In the genomic region with DNA sequence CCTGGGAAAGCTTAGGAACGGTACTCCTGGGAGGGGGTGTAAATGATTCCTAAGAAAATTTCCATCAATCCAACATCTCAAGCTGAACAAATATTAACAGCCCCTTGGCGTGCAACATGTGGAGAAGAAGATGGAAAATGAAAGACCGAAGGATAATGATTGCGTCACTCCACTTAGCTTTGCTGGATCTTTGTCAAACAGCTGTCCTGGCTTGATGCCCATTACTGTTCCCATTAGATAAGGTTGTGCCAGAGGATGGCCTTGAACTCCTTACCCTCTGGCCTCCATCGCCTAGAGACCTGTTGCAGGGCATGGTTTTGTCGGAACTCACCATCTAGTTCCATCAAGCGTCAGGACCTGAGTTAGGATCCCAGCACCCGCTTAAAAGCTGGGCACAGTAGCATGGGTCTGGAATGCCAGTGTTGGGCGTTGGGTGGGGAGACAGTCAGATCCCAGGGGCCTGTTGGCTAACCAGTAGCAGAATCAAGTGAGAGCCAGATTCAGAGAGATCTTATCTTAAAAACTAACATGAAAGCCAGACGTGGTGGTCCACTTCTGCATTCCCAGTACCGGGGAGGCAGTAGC, we compare ENCODE assay signal across 20 mouse cellular contexts. TPM values are rescaled to one million over a fixed set of nuclear protein-coding genes. Genes with fewer than 3 reads are reported as not detected.
DNase-seq lines count a peak whose midpoint lies in the region.
"Had no signal": no experiment of that assay in that cellular context is flagged by ENCODE, and none has a peak within 500 bp of the region (broad histone marks: within the 10 kb centered on the region; RNA-seq: fewer than 3 reads in every experiment).

No protein-coding gene starts in this region.

- DNase-seq in adrenal gland, adult 2 months: peak; percentile 36
- no peak for DNase-seq in adrenal gland, postnatal 4 days (ENCODE audit: low spot score in 2 of 2)
- peak; percentile 24 for DNase-seq in ovary, postnatal 36 days (ENCODE audit: low spot score)
- no peak for DNase-seq in ovary, postnatal 14 days (ENCODE audit: low spot score)
- DNase-seq in gastrocnemius, postnatal 25 days: peak; percentile 51
- peak; percentile 67 for DNase-seq in skeletal muscle tissue, adult 2 months (ENCODE audit: low read depth, low spot score)
- no peak for DNase-seq in cerebellum, adult 9-11 months
- DNase-seq in right cerebral cortex, postnatal 25 days: no peak
- DNase-seq: kidney, postnatal 14 days had no signal

RNA-seq across cellular contexts. Expression of gene Myocos, which starts 2.3 kb away (rescaled TPM):
- total RNA-seq in adrenal gland, adult 2 months (2021): not detected
- not detected in 2 replicates for polyA plus RNA-seq in adrenal gland, adult 2 months (2012; rRNA removed)
- total RNA-seq in adrenal gland, postnatal 4 days (2021): not detected
- total RNA-seq in gastrocnemius, postnatal 25 days (2021): not detected
- total RNA-seq: common myeloid progenitor, adult 5-6 weeks; ES-E14; layer of hippocampus, postnatal 14 days had no signal
- polyA plus RNA-seq: activated CD4-positive, CD25-positive, alpha-beta regulatory T cell, adult 4 months; hindbrain, embryonic 11.5 days; intestine, embryonic 15.5 days; limb, embryonic 11.5 days; lung, embryonic 16.5 days; midbrain, embryonic 16.5 days; neural tube, embryonic 14.5 days; thymus, postnatal 0 days had no signal

RNA-seq across cellular contexts. Expression of gene Myoc, which starts 21.4 kb away (rescaled TPM):
- total RNA-seq in adrenal gland, adult 2 months (2021): 1 to 10 TPM; 2.1 to 4.7 TPM
- 0.76 and 1.4 TPM in 2 replicates for polyA plus RNA-seq in adrenal gland, adult 2 months (2012; rRNA removed)
- 1 to 10 TPM in 1 of 2 experiments, under 1 TPM in 1; 0.71 to 1.1 TPM for total RNA-seq in adrenal gland, postnatal 4 days (2021)
- total RNA-seq in gastrocnemius, postnatal 25 days (2021): 10 to 100 TPM in 1 of 2 experiments, 1 to 10 TPM in 1; 9.1 to 20.5 TPM
- total RNA-seq: common myeloid progenitor, adult 5-6 weeks; ES-E14 had no signal
- polyA plus RNA-seq: activated CD4-positive, CD25-positive, alpha-beta regulatory T cell, adult 4 months; hindbrain, embryonic 11.5 days; limb, embryonic 11.5 days; midbrain, embryonic 16.5 days; neural tube, embryonic 14.5 days had no signal

Comparison
In these comparisons a context has a peak if more than half of its experiments do, and no peak if none do; other contexts are left out.
1. DNase-seq: peak in adrenal gland, adult 2 months (single experiment), ovary, postnatal 36 days (single experiment), gastrocnemius, postnatal 25 days (single experiment) and skeletal muscle tissue, adult 2 months (single experiment); none in adrenal gland, postnatal 4 days (0 of 2), ovary, postnatal 14 days (single experiment), cerebellum, adult 9-11 months (single experiment) and right cerebral cortex, postnatal 25 days (single experiment).